Comparison of ENCODE assay signal across 9 mouse cellular contexts in the genomic region with DNA sequence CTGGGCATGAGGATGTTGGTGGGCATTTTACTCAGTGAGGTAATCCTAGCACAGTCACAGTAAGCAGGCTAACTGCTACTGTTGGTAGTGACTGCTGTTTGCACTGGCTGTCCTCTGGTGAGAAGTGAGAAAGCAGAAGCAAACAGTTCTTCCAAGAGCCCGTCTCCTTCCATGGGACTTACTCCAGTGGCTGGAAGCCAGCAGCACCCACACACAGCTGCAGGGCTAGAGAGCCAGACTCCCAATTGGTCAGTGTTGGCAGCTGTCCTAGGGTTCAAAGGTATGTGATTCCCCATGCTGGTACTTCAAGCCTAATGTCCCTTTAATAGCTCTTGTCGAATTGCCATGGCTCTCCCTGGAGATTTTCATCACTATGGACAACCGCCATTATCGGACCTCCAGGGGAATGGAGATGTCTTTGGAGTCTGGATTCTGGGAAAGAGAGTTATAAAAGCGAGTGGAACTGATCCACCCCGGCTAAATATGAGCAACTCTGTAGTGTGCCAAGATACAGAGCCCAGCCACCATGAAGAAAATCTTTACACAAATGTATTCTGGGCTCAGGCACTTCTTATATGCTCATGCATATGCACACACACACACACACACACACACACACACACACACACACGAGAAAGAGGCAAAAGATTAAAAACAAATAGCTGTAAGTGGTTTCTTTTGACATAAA. TPM values are rescaled to one million over a fixed set of nuclear protein-coding genes. Genes with fewer than 3 reads are reported as not detected.
DNase-seq lines count a peak whose midpoint lies in the region; ATAC-seq and TF ChIP-seq lines count a peak whose summit lies in the region.
"Had no signal": no experiment of that assay in that cellular context is flagged by ENCODE, and none has a peak within 500 bp of the region (broad histone marks: within the 10 kb centered on the region; RNA-seq: fewer than 3 reads in every experiment).

No protein-coding gene starts in this region.

- H3K79me2 ChIP-seq in myocyte (ENCODE audit: control insufficient read depth, insufficient read depth) = no peaks in the 10 kb centered on the region

- H3K4me2 ChIP-seq in hindbrain, embryonic 11.5 days (replicated peaks; ENCODE audit: low read depth, low read length) = no peak overlapping the region
- peak overlapping the region; percentile 40 for H3K4me2 ChIP-seq in myocyte (ENCODE audit: low read depth)

- no peaks in the 10 kb centered on the region for H3K4me1 ChIP-seq in hindbrain, embryonic 11.5 days (replicated peaks; ENCODE audit: control insufficient read depth, insufficient read depth, low read length)
- no peaks in the 10 kb centered on the region for H3K4me1 ChIP-seq in hindbrain, embryonic 10.5 days (replicated peaks)

- no peaks in the 10 kb centered on the region for H3K27me3 ChIP-seq in hindbrain, embryonic 11.5 days (ENCODE audit: control insufficient read depth, insufficient read depth, low read length)
- no peaks in the 10 kb centered on the region for H3K27me3 ChIP-seq in hindbrain, embryonic 10.5 days (ENCODE audit: insufficient read depth, poor library complexity, severe bottlenecking)
- no peaks in the 10 kb centered on the region for H3K27me3 ChIP-seq in myocyte (ENCODE audit: control insufficient read depth, insufficient read depth, insufficient read length)

- H3K9me3 ChIP-seq in hindbrain, embryonic 11.5 days (ENCODE audit: control insufficient read depth, low read length) = no peaks in the 10 kb centered on the region
- no peaks in the 10 kb centered on the region for H3K9me3 ChIP-seq in hindbrain, embryonic 10.5 days

- H3ac ChIP-seq in myocyte (ENCODE audit: control insufficient read depth, insufficient read length) = no peak overlapping the region

- no peak overlapping the region for H3K27ac ChIP-seq in hindbrain, embryonic 11.5 days (ENCODE audit: low read depth, low read length)
- no peak overlapping the region for H3K27ac ChIP-seq in hindbrain, embryonic 10.5 days

- TF ChIP-seq POLR2A in myocyte (IDR thresholded peaks at IDR 0.05; ENCODE audit: insufficient read length, low read depth) = no peak

- H3K36me3 ChIP-seq in hindbrain, embryonic 11.5 days (ENCODE audit: control insufficient read depth, insufficient read depth, low read length) = no peaks in the 10 kb centered on the region
- H3K36me3 ChIP-seq in hindbrain, embryonic 10.5 days = 0 out of 2 replicates have a peak, but pooled peaks cover 3% of the 10 kb centered on the region
- H3K36me3 ChIP-seq in myocyte (ENCODE audit: control insufficient read depth, insufficient read depth) = no peaks in the 10 kb centered on the region

- ATAC-seq in hindbrain, embryonic 11.5 days (ENCODE audit: low FRiP score) = no peak

- no peak overlapping the region for H3K4me3 ChIP-seq in hindbrain, embryonic 11.5 days (ENCODE audit: low read depth, low read length)
- H3K4me3 ChIP-seq in hindbrain, embryonic 10.5 days = no peak overlapping the region
- H3K4me3 ChIP-seq in myocyte = no peak overlapping the region

- H3K9ac ChIP-seq in hindbrain, embryonic 11.5 days (ENCODE audit: low read depth, low read length) = no peak overlapping the region

- 76% methylated on average over 7 of the region's 7 CpGs for WGBS in hindbrain, embryonic 11.5 days
- 81% methylated on average over 7 of the region's 7 CpGs for WGBS in hindbrain, embryonic 10.5 days

- peak; percentile 6 for DNase-seq in hindbrain, embryonic 11.5 days (ENCODE audit: low spot score)
- DNase-seq in hindbrain, embryonic 10.5 days (ENCODE audit: low spot score) = no peak
- peak; percentile 16 for DNase-seq in ZHBTc4 (ENCODE audit: low read depth, low spot score)
- peak; percentile 83 to 87 for DNase-seq in gastrocnemius, adult 8-10 months (ENCODE audit: low spot score in 2 of 2)
- peak; percentile 84 to 88 for DNase-seq in kidney, postnatal 25 days
- DNase-seq in spleen, adult 12 weeks (ENCODE audit: low spot score) = no peak
- no peak for DNase-seq in spleen, postnatal 14 days (ENCODE audit: low spot score in 2 of 2)

TF ChIP-seq in myocyte, 11 proteins besides CTCF, POLR2A, EP300 and RAD21:
- TF ChIP-seq MYOD1 (IDR thresholded peaks at IDR 0.05; ENCODE audit: control insufficient read depth in 1 of 3, insufficient read length in 2 of 3, low read depth in 2 of 3) (peak in 2 of 3 experiments; percentile 54 to 68), REST (IDR thresholded peaks at IDR 0.05; ENCODE audit: insufficient read depth, insufficient read length) (no peak), USF1 (IDR thresholded peaks at IDR 0.05; ENCODE audit: low read depth) (no peak), POLR2AphosphoS2 (IDR thresholded peaks at IDR 0.05; ENCODE audit: insufficient read length, low read depth) (no peak), MYOG (IDR thresholded peaks at IDR 0.05; ENCODE audit: control insufficient read depth in 1 of 3, insufficient read depth in 1 of 3, insufficient read length in 2 of 3, low read depth in 2 of 3) (peak in 2 of 3 experiments; percentile 70 to 73), E2F4 (IDR thresholded peaks at IDR 0.05; ENCODE audit: insufficient read depth) (no peak), TCF12 (IDR thresholded peaks at IDR 0.05; ENCODE audit: insufficient read depth, poor library complexity, severe bottlenecking) (no peak), MAX (IDR thresholded peaks at IDR 0.05; ENCODE audit: low read depth) (no peak)

RNA-seq across cellular contexts. Expression of gene Rbm28, which starts 47.2 kb away (rescaled TPM):
- 68.1 and 69.0 TPM in 2 replicates for polyA plus RNA-seq in hindbrain, embryonic 11.5 days (2014; fragmentation: Nextera tagmentation; extraction: Ambion mirVana)
- polyA plus RNA-seq in hindbrain, embryonic 10.5 days (2016; fragmentation: Nextera tagmentation; extraction: Ambion mirVana) = 39.3 and 48.9 TPM in 2 replicates
- total RNA-seq in gastrocnemius, adult 8-10 months (2022) = 10 to 100 TPM; 10.7 to 15.9 (median 14.8) TPM
- polyA plus RNA-seq in myocyte (2012; fragmentation: generic; extraction: Trizol) = 16.2 TPM

RNA-seq across cellular contexts. Expression of gene Lep, which starts 57.5 kb away (rescaled TPM):
- polyA plus RNA-seq in hindbrain, embryonic 11.5 days (2014; fragmentation: Nextera tagmentation; extraction: Ambion mirVana) = not detected in 2 replicates
- not detected in 2 replicates for polyA plus RNA-seq in hindbrain, embryonic 10.5 days (2016; fragmentation: Nextera tagmentation; extraction: Ambion mirVana)
- total RNA-seq in gastrocnemius, adult 8-10 months (2022) = 10 to 100 TPM in 1 of 4 experiments, 1 to 10 TPM in 2, under 1 TPM in 1; 0.61 to 22.4 (median 4.3) TPM
- polyA plus RNA-seq in myocyte (2012; fragmentation: generic; extraction: Trizol) = not detected
- total RNA-seq: MEL had no signal

Comparison
In these comparisons a context has a peak if more than half of its experiments do, and no peak if none do; other contexts are left out.
1. DNase-seq: peak in hindbrain, embryonic 11.5 days (single experiment), ZHBTc4 (single experiment), gastrocnemius, adult 8-10 months (2 of 2) and kidney, postnatal 25 days (2 of 2); none in hindbrain, embryonic 10.5 days (single experiment), spleen, adult 12 weeks (single experiment) and spleen, postnatal 14 days (0 of 2).